Mouse (Mus musculus) kidney, postnatal 10 days (tissue): ENCODE results near the gene Sycp3.
"Not testable (repeated sequence)": the region's sequence is repeated elsewhere in the genome, so short reads cannot be mapped to it uniquely, and the experiment has no call there.

Experiments
- DNase-seq: peaks from one replicate; pipeline ENCODE4 v3.0.0; 2021; ENCODE audit warnings: mixed read lengths

Gene Sycp3

GRCm38 (mm10) chr10:88459502-88459992, at the start of gene Sycp3:
Gene Sycp3 (plus strand): TSS chr10:88459569.
- peak; percentile 23 for DNase-seq

GRCm38 (mm10) chr10:88409751-88410150, 49.6 kb upstream of the Sycp3 start:
- DNase-seq, result no peak

- no peak for DNase-seq
Observed at GRCm38 (mm10) chr10:88412290-88412995, 46.9 kb upstream of the Sycp3 start.

- no peak for DNase-seq
Observed at GRCm38 (mm10) chr10:88417686-88418085, 41.7 kb upstream of the Sycp3 start.

GRCm38 (mm10) chr10:88420141-88420541, 39.2 kb upstream of the Sycp3 start:
- no peak for DNase-seq

GRCm38 (mm10) chr10:88420655-88421435, 38.5 kb upstream of the Sycp3 start:
- no peak for DNase-seq

GRCm38 (mm10) chr10:88426158-88426816, 33.1 kb upstream of the Sycp3 start:
- DNase-seq, result peak; percentile 73

GRCm38 (mm10) chr10:88426896-88427295, 32.5 kb upstream of the Sycp3 start:
- no peak for DNase-seq

GRCm38 (mm10) chr10:88427998-88428397, 31.4 kb upstream of the Sycp3 start:
- DNase-seq, result no peak

GRCm38 (mm10) chr10:88441224-88441623, 18.1 kb upstream of the Sycp3 start:
- no peak for DNase-seq

GRCm38 (mm10) chr10:88451221-88451620, 8.1 kb upstream of the Sycp3 start:
- no peak for DNase-seq

GRCm38 (mm10) chr10:88451990-88452389, 7.4 kb upstream of the Sycp3 start:
- DNase-seq, result no peak

- no peak for DNase-seq
Observed at GRCm38 (mm10) chr10:88457816-88458215, 1.6 kb upstream of the Sycp3 start.

GRCm38 (mm10) chr10:88460122-88460820, 902 bp downstream of the Sycp3 start:
- DNase-seq, result no peak

GRCm38 (mm10) chr10:88482866-88483265, 23.5 kb downstream of the Sycp3 start:
- not testable (repeated sequence) for DNase-seq

GRCm38 (mm10) chr10:88488629-88489028, 29.3 kb downstream of the Sycp3 start:
- no peak for DNase-seq

GRCm38 (mm10) chr10:88491632-88492031, 32.3 kb downstream of the Sycp3 start:
- DNase-seq, result no peak

GRCm38 (mm10) chr10:88492658-88493057, 33.3 kb downstream of the Sycp3 start:
- no peak for DNase-seq

- DNase-seq, result no peak
Observed at GRCm38 (mm10) chr10:88494959-88495587, 35.7 kb downstream of the Sycp3 start.

GRCm38 (mm10) chr10:88496864-88497564, 37.6 kb downstream of the Sycp3 start:
- no peak for DNase-seq

GRCm38 (mm10) chr10:88499993-88500392, 40.6 kb downstream of the Sycp3 start:
- no peak for DNase-seq

- peak; percentile 22 for DNase-seq
Observed at GRCm38 (mm10) chr10:88501370-88501769, 42.0 kb downstream of the Sycp3 start.
